Mouse (Mus musculus) small intestine, adult 2 months (tissue): ENCODE measurements at regions not wholly inside any gene's neighbourhood (a gene's known extent, or its start where the extent isn't known, plus 50 kb on each side); places are given as distances from the start of the nearest gene placed in this dataset.

Experiments
- CTCF ChIP-seq: fragments of 200-500 bp; IDR thresholded peaks from 2 replicates; pipeline ENCODE4 v1.5.1; 2012; ENCODE audit warnings: low read depth, mild to moderate bottlenecking, control low read depth, inconsistent platforms, low read length, moderate library complexity, mixed read lengths; ENCODE audit not compliant: insufficient replicate concordance, insufficient read length; ENCODE audit errors: extremely low read depth
- POLR2A ChIP-seq: fragments of 200-500 bp; IDR thresholded peaks from 2 replicates; pipeline ENCODE4 v1.6.1; 2012; ENCODE audit warnings: low read depth, mild to moderate bottlenecking, control low read depth, inconsistent platforms, low read length, moderate library complexity

DNA sequence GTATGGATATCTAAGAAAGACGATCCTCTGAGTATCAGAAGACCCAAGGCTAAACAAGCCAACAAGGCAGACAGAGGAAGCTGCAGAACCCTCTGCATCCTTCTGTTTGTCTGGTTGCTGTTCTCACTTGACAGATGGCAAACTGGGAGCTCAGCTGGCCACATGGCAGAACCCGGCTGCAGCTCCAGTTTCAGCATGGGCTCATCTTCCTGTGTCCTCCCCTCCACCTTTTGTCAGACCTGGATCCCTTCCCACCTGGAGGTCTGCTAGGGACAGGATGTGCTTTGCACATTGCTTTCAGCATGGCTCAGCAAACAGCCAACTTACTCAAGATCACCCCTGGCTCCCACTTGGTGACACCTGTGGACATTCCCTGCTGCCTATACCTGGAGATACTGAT lies 284.9 kb downstream of the Tns1 start:
- TF ChIP-seq CTCF (no peak), POLR2A (no peak)
